Mouse (Mus musculus) thymus, adult 2 months (tissue): Measurements from ENCODE around the gene Ggact. TPM values are rescaled to one million over a fixed set of nuclear protein-coding genes. Genes with fewer than 3 reads are reported as not detected.
A peak's percentile ranks its signal among the peaks of the same experiment; 100 is the strongest.

Experiments
- DNase-seq: peaks from one replicate; pipeline ENCODE4 v3.0.0; 2021
- H3K27ac ChIP-seq: fragments of 200-500 bp; 2 replicates; pipeline ENCODE4 v1.5.1; 2012; ENCODE audit warnings: low read length, control low read depth; ENCODE audit not compliant: control insufficient read depth, insufficient read depth
- H3K27me3 ChIP-seq: fragments of 200-500 bp; 2 replicates; pipeline ENCODE4 v1.6.1; 2012; ENCODE audit warnings: mild to moderate bottlenecking, low read length, moderate library complexity, mixed read lengths; ENCODE audit not compliant: control insufficient read depth, insufficient read depth
- H3K36me3 ChIP-seq: fragments of 200-500 bp; 2 replicates; pipeline ENCODE4 v1.6.1; 2012; ENCODE audit warnings: mild to moderate bottlenecking, low read length, moderate library complexity; ENCODE audit not compliant: control insufficient read depth, insufficient read depth
- H3K4me1 ChIP-seq: fragments of 200-500 bp; replicated peaks from 2 replicates; pipeline ENCODE4 v1.6.1; 2012; ENCODE audit warnings: low read length; ENCODE audit not compliant: control insufficient read depth, insufficient read depth
- H3K4me3 ChIP-seq: fragments of 200-500 bp; 2 replicates; pipeline ENCODE4 v1.5.1; 2012; ENCODE audit warnings: mild to moderate bottlenecking, low read length, control low read depth, moderate library complexity; ENCODE audit not compliant: control insufficient read depth, insufficient read depth
- CTCF ChIP-seq: fragments of 200-500 bp; IDR thresholded peaks from 2 replicates; pipeline ENCODE4 v1.5.1; 2012; ENCODE audit warnings: mild to moderate bottlenecking, control low read depth, low read length, moderate library complexity, borderline replicate concordance; ENCODE audit not compliant: control insufficient read depth, poor library complexity, insufficient read depth; ENCODE audit errors: extremely low read depth
- POLR2A ChIP-seq: fragments of 200-500 bp; IDR thresholded peaks from 2 replicates; pipeline ENCODE4 v1.6.1; 2012; ENCODE audit warnings: mild to moderate bottlenecking, low read length, control low read depth, moderate library complexity; ENCODE audit not compliant: control insufficient read depth, poor library complexity, insufficient read depth; ENCODE audit errors: extremely low read depth
- WGBS: fragments of 180-500 bp; shearing (Covaris S2); methylation state at CpG from one replicate; pipeline ENCODE4 v1.1.7; 2018; 5-methylcytosine and 5-hydroxymethylcytosine counted together
- polyA plus RNA-seq: library from polyadenylated mRNA; depleted of rRNA; stranded (reverse); fragments of >200 nt; gene quantifications from 2 replicates; pipeline ENCODE4 v1.2.3, GENCODE M21; 2012; rRNA removed

Gene Ggact
- 29.2 and 29.4 TPM in 2 replicates for polyA plus RNA-seq

DNA sequence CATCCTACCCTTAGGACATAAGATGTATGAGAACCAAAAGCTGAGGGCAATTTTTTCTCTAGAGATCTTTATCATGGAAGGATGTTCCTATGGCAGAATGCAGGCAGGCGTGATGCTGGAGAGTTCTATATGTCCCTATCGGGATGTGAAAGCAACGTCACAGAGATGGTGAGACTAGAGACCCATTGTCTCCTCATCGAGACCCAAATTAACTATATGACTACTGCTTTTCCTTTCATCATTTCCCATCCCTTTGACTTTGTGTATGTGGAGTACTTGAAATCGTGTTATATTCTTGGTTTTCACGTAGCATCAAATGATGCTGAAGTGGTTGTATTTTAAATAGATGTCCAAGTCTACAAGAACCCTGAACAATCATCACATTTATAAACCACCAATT lies at the start of gene Ggact:
Ggact (minus strand) TSS at position 101 of the 400 bp plus-strand sequence.
- WGBS = 84% methylated on average over 6 of the region's 6 CpGs
- TF ChIP-seq POLR2A (no peak), CTCF (no peak)
- H3K4me3 ChIP-seq = peak within 1 kb of the TSS; percentile 87
- DNase-seq = no peak
- H3K4me1 ChIP-seq = no peaks in the 10 kb centered on the region
- no peak within 1 kb of the TSS for H3K27ac ChIP-seq
- H3K36me3 ChIP-seq = no peaks in the 10 kb centered on the region
- no peaks in the 10 kb centered on the region for H3K27me3 ChIP-seq

DNA sequence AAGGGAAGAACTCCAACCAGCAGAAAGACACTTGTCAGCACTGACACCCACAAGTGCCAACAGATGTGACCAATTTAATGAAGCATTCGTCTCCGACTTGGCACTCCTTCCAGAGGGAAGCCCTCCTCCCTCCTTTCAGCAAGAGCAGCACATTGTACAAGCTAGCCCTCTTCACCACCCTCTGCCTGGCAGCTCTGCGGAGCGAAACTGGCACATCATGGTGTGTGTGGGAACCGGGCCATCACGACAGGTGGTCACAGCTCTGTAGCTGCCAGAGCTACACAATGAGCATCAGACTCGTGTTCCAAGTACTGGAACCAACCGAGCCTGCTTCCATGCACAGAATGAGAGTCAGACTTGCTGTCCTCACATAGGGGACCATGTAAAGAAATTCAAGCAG lies 44.4 kb upstream of the Ggact start:
- WGBS = 96% methylated on average over 8 of the region's 8 CpGs
- Histone ChIP-seq H3K4me1 (no peaks in the 10 kb centered on the region), H3K27me3 (no peaks in the 10 kb centered on the region), H3K36me3 (no peaks in the 10 kb centered on the region), H3K4me3 (no peak overlapping the region), H3K27ac (no peak overlapping the region)
- no peak for TF ChIP-seq POLR2A
- TF ChIP-seq CTCF = no peak
- no peak for DNase-seq

DNA sequence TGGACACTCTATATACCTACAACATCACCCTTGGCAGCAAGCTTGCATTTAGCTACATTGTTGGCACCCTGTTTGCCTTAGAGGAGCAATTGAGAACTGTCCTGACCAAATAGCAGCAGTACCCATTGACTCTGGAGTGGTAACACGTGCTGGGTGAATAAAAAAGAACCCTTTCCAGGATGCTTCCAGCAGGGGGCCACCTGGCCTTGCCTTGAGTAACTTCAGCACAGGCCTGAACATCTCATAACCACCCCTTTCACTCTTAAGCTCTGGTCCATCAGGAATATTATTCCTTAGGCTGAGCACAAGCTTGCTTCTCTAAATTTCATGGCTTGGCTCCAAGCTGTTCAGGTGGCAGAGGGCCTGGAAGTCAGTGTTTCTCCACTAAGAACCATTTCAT lies 39.8 kb upstream of the Ggact start:
- H3K27ac ChIP-seq = no peak overlapping the region
- peak; percentile 30 for DNase-seq
- no peaks in the 10 kb centered on the region for H3K27me3 ChIP-seq
- 8% methylated on average over 1 of the region's 1 CpGs for WGBS
- no peaks in the 10 kb centered on the region for H3K4me1 ChIP-seq
- TF ChIP-seq CTCF = no peak
- TF ChIP-seq POLR2A = no peak
- H3K36me3 ChIP-seq = no peaks in the 10 kb centered on the region
- H3K4me3 ChIP-seq = no peak overlapping the region

DNA sequence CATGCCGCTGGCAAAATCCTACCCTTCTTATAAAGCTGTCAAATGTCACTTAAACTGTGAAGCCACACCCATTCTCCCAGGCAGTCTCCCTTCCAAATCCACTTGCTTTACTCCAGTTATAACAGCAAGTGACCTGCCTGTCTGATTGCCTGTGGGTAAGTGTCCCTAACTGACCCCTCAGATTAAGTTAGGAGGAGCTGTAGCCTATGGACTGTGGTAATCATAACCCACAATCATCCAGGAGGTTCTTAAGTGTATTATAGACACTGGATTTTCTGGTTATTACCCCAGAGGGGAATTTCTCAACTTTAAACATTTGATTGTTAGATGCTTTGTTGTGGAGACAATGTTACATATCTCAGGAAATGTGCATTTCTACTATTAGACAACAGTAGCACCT lies 39.0 kb upstream of the Ggact start:
- Histone ChIP-seq H3K27me3 (no peaks in the 10 kb centered on the region), H3K4me3 (no peak overlapping the region), H3K4me1 (no peaks in the 10 kb centered on the region), H3K36me3 (no peaks in the 10 kb centered on the region), H3K27ac (no peak overlapping the region)
- WGBS = 100% methylated on average over 1 of the region's 1 CpGs
- DNase-seq = no peak
- no peak for TF ChIP-seq CTCF
- no peak for TF ChIP-seq POLR2A

DNA sequence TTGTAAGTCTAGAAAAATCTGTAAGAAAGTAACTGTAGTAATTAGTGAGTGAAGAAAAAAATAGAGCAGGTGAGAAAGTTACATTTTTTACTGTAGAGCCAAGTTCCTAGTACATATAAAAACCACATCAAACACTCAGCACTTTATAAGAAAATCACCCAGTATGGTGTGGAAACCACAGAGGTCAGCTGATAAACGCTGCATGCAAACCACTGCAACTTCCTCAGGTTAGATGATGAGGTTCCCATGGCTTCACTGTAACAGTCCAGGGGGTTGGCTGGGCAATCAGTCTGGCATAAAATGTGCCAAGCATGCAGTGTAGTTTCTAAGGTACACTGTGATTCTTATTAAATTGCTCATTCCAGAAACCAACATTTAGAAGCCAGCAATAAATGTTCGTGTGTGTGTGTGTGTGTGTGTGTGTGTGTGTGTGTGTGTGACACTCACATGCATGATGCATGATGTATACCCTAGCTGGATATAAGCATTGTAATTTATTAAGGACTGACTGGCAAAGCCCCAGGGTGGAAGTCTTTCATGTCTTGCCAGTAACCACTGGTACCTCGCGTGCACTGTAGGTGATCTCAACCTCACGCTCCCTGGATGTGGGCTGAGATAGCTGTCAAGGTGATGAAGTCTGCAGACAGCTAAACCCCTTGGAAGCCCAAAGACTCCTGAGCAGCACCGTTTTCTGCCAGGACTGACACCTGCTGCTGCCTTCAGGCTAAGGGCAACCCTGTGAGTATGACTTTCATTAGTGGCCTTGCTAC lies 38.3 kb upstream of the Ggact start:
- no peaks in the 10 kb centered on the region for H3K4me1 ChIP-seq
- H3K27me3 ChIP-seq = no peaks in the 10 kb centered on the region
- WGBS = 11% methylated on average over 6 of the region's 6 CpGs
- no peak overlapping the region for H3K4me3 ChIP-seq
- H3K27ac ChIP-seq = no peak overlapping the region
- TF ChIP-seq CTCF (no peak), POLR2A (no peak)
- no peaks in the 10 kb centered on the region for H3K36me3 ChIP-seq
- no peak for DNase-seq

DNA sequence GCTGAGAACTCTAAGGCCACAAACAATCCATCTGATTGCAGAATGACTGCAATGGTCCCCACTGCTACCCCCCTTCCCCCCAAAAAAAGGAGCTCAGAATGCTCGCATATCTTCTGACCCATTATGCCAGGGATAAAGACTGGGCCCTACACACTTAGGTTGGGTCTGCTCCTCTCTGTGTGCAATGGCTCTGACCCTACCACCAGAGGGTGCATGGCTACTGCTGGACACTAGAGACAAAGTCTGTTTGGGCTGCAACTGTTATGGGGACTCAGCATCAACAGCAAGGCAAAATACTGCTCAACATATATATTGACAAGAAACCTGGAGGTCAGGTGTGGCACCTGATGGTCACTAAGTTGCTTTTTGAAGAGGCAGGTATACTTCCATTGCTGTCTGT lies 37.4 kb upstream of the Ggact start:
- no peak overlapping the region for H3K27ac ChIP-seq
- 100% methylated on average over 1 of the region's 1 CpGs for WGBS
- TF ChIP-seq CTCF (no peak), POLR2A (no peak)
- no peaks in the 10 kb centered on the region for H3K36me3 ChIP-seq
- no peaks in the 10 kb centered on the region for H3K4me1 ChIP-seq
- no peaks in the 10 kb centered on the region for H3K27me3 ChIP-seq
- H3K4me3 ChIP-seq = no peak overlapping the region
- no peak for DNase-seq

DNA sequence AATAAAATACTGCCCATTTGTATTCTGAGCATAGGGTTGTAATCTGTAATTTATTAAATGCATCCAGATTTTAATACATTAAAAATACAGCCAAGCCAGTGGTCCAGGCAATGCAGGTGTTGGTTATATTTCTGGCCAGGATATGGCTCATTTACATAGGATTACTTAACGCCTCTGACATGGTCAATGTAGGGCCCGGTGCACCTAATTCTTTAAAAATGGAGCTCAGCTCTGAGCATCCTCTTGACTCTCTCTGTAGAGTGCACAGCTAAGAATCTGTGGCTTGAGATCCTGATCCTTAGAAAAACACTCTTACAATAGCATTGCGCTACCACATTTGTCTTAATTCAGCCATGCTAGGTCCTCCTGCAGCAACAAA lies 29.9 kb upstream of the Ggact start:
- DNase-seq = no peak
- no peak for TF ChIP-seq CTCF
- no peak for TF ChIP-seq POLR2A
- 99% methylated on average over 3 of the region's 3 CpGs for WGBS
- no peaks in the 10 kb centered on the region for H3K4me1 ChIP-seq
- H3K27ac ChIP-seq = no peak overlapping the region
- H3K4me3 ChIP-seq = no peak overlapping the region
- H3K36me3 ChIP-seq = no peaks in the 10 kb centered on the region
- H3K27me3 ChIP-seq = no peaks in the 10 kb centered on the region
